Mouse (Mus musculus) lung, embryonic 16.5 days (tissue): ENCODE measurements around the gene Cyp27a1. TPM values are rescaled to one million over a fixed set of nuclear protein-coding genes. Genes with fewer than 3 reads are reported as not detected.

Experiments
- ATAC-seq: fragments of 200-750 bp; cut with Nextera tagmentation; 2 replicates; pipeline ENCODE4 v1.8.0; 2017; ENCODE audit warnings: low read depth, mild to moderate bottlenecking, moderate library complexity
- H3K27ac ChIP-seq: fragments of 300-500 bp; sonication (generic); 2 replicates; pipeline ENCODE4 v1.5.1; 2014; ENCODE audit warnings: mild to moderate bottlenecking, control low read depth, low read length
- H3K27me3 ChIP-seq: fragments of 300-500 bp; sonication (generic); 2 replicates; pipeline ENCODE4 v1.6.1; 2014; ENCODE audit warnings: low read depth, low read length, mixed read lengths; ENCODE audit not compliant: control insufficient read depth, insufficient read depth
- H3K36me3 ChIP-seq: fragments of 300-500 bp; sonication (generic); 2 replicates; pipeline ENCODE4 v1.6.1; 2014; ENCODE audit warnings: low read length; ENCODE audit not compliant: control insufficient read depth, insufficient read depth
- H3K4me1 ChIP-seq: fragments of 300-500 bp; sonication (generic); replicated peaks from 2 replicates; pipeline ENCODE4 v1.6.1; 2014; ENCODE audit warnings: low read length, mixed read lengths; ENCODE audit not compliant: control insufficient read depth, insufficient read depth
- H3K4me2 ChIP-seq: fragments of 300-500 bp; sonication (generic); 2 replicates; pipeline ENCODE4 v1.6.1; 2014; ENCODE audit warnings: low read depth, low read length, control low read depth
- H3K4me3 ChIP-seq: fragments of 300-500 bp; sonication (generic); 2 replicates; pipeline ENCODE4 v1.5.1; 2014; ENCODE audit warnings: mild to moderate bottlenecking, low read length, control low read depth
- H3K9ac ChIP-seq: fragments of 300-500 bp; sonication (generic); 2 replicates; pipeline ENCODE4 v1.6.1; 2014; ENCODE audit warnings: low read length, control low read depth
- H3K9me3 ChIP-seq: fragments of 300-500 bp; sonication (generic); 2 replicates; pipeline ENCODE4 v1.6.1; 2016; ENCODE audit warnings: low read length; ENCODE audit not compliant: control insufficient read depth
- WGBS: fragments of 180-500 bp; shearing (Covaris S2); extraction: QIAGEN DNeasy Blood & Tissue Kit; methylation state at CpG from one replicate; pipeline ENCODE4 v1.1.7; 2014; 5-methylcytosine and 5-hydroxymethylcytosine counted together
- polyA plus RNA-seq: library from polyadenylated mRNA; unstranded; fragments of >200 nt; fragmentation: Nextera tagmentation; extraction: Ambion mirVana; gene quantifications from 2 replicates; pipeline ENCODE4 v1.2.1, GENCODE M21; 2015

Cyp27a1 gene
- polyA plus RNA-seq, 1 experiment from 2014 or later: 2.6 TPM

DNA sequence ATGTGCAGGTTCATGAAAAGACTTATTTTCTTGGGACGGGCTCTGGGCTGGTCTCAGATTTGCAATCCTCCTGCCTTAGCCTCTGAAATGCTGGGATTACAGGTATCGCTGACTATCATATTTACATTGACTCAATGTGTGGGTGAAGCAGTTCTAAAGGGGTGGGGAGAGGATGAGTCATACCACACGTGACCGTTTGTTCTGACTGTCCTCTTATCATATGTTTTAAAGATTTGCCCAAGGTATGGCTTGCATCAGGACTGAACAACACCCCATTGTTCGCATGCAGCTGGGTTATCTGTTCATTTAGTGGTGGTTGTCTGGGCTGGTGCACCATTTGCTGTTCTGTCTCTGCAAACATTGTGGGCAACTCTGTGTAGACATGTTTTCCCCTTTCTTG lies 13.3 kb downstream of the Cyp27a1 start:
- no peaks in the 10 kb centered on the region for H3K36me3 ChIP-seq
- no peak for ATAC-seq
- H3K27me3 ChIP-seq: no peaks in the 10 kb centered on the region
- WGBS: 53% methylated on average over 5 of the region's 5 CpGs
- no peaks in the 10 kb centered on the region for H3K4me1 ChIP-seq
- no peak overlapping the region for H3K4me3 ChIP-seq
- H3K27ac ChIP-seq: no peak overlapping the region
- no peaks in the 10 kb centered on the region for H3K9me3 ChIP-seq
- no peak overlapping the region for H3K4me2 ChIP-seq
- H3K9ac ChIP-seq: no peak overlapping the region

DNA sequence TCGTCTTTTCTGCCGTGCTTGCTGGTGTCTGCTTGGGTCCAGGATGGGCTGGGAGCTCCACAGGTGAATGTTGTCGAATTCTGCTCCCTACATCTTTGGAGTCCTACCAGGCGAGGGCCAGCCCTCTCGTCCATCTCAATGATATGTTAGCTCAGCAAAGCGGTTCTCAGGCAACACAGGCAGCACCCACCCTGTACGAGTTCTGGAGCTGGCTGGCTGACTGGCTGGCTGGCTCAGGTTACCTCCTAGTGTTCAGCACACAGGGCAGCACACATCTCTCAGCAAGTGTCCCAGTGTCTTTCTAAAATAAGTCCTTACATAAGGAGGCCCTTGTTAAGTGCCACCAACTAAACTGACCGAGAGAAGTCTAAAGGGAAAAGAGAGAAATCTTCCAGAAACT lies 15.1 kb downstream of the Cyp27a1 start:
- Histone ChIP-seq H3K4me2 (no peak overlapping the region), H3K4me1 (no peaks in the 10 kb centered on the region), H3K27ac (no peak overlapping the region), H3K9ac (no peak overlapping the region), H3K9me3 (no peaks in the 10 kb centered on the region), H3K4me3 (no peak overlapping the region), H3K27me3 (no peaks in the 10 kb centered on the region), H3K36me3 (no peaks in the 10 kb centered on the region)
- 57% methylated on average over 8 of the region's 8 CpGs for WGBS
- no peak for ATAC-seq

DNA sequence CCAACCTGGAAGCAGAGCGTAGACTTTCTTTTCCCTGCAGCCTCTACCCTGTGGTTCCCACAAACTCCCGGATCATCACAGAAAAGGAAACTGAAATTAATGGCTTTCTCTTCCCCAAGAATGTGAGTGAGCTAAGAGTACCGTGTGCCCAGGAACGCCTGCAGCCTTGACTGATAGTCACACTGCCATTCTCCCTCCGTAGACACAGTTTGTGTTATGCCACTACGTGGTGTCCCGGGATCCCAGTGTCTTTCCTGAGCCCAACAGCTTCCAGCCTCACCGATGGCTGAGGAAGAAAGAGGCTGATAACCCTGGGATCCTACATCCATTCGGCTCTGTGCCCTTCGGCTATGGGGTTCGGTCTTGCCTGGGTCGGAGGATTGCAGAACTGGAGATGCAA lies 23.6 kb downstream of the Cyp27a1 start:
- no peak overlapping the region for H3K4me2 ChIP-seq
- H3K9ac ChIP-seq: no peak overlapping the region
- ATAC-seq: no peak
- H3K36me3 ChIP-seq: no peaks in the 10 kb centered on the region
- H3K27me3 ChIP-seq: no peaks in the 10 kb centered on the region; the same call in 1 of the 2 replicates
- H3K4me3 ChIP-seq: no peak overlapping the region
- WGBS: 80% methylated on average over 12 of the region's 12 CpGs
- H3K27ac ChIP-seq: no peak overlapping the region
- no peaks in the 10 kb centered on the region for H3K4me1 ChIP-seq
- no peaks in the 10 kb centered on the region for H3K9me3 ChIP-seq

DNA sequence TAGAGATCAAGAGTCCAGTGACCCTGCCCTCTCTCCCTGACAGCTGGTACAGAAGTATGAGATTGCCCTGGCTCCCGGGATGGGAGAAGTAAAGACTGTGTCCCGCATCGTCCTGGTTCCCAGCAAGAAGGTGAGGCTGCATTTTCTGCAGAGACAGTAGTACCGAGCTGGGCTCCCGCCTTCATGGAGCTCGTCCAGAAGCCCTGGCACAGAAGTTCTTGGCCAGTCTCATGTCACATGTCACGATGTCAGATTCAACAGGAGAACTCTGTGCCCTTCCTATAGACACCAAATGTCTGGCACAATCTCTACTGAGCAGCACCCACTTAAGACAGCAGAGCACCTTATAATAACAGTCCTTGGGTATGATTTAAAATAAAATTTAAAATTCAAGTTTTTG lies 24.1 kb downstream of the Cyp27a1 start:
- ATAC-seq: no peak
- H3K9me3 ChIP-seq: no peaks in the 10 kb centered on the region
- no peaks in the 10 kb centered on the region for H3K36me3 ChIP-seq
- no peaks in the 10 kb centered on the region; the same call in 1 of the 2 replicates for H3K27me3 ChIP-seq
- 76% methylated on average over 7 of the region's 7 CpGs for WGBS
- H3K4me3 ChIP-seq: no peak overlapping the region
- no peak overlapping the region for H3K9ac ChIP-seq
- H3K4me1 ChIP-seq: no peaks in the 10 kb centered on the region
- H3K4me2 ChIP-seq: no peak overlapping the region
- H3K27ac ChIP-seq: no peak overlapping the region

DNA sequence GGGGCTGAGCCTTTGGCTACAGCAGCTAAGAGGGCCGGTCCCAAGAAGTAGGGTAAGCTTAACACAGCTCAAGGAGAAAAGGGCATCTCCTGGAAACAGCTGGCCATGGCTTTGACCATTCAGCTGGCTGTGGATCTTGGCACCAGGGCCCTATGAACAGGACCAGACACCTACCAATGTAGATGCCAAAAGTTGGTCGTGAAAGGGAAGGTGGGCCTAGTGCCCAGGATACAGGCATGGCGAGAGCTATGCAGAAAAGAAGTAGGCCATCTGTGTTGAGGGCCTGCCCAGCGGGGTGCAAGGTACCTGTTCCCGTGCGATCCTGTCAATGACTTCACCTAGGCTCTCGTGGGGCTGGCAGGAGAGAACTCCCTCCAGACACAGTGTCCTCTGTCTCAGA lies 27.5 kb downstream of the Cyp27a1 start:
- ATAC-seq: no peak
- H3K27me3 ChIP-seq: no peaks in the 10 kb centered on the region
- no peak overlapping the region for H3K4me2 ChIP-seq
- H3K4me3 ChIP-seq: no peak overlapping the region
- H3K9me3 ChIP-seq: no peaks in the 10 kb centered on the region
- no peaks in the 10 kb centered on the region for H3K4me1 ChIP-seq
- H3K9ac ChIP-seq: no peak overlapping the region
- WGBS: 70% methylated on average over 7 of the region's 7 CpGs
- H3K27ac ChIP-seq: no peak overlapping the region
- H3K36me3 ChIP-seq: no peaks in the 10 kb centered on the region

DNA sequence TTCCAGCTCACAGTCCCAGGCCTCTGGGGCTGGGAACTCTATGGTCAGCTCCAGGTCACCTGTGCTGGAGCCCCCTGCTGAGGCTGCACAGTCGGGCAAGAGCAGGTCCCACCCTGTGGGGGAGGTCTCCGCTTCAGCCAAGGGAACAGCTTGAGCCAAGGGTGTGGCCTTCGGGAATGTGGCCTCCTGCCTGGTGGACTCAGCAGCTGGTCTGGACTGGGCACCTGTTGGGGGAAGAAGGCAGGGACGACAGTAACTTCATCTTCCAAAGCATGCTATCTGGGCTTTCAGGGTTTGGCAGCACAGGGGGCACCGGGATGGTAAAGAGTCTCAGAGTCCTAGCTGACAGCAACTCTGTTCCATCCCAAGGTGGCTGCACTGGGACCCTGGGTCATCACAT lies 34.0 kb downstream of the Cyp27a1 start:
- Histone ChIP-seq H3K4me2 (no peak overlapping the region), H3K36me3 (no peaks in the 10 kb centered on the region), H3K4me3 (no peak overlapping the region), H3K27me3 (peaks cover 6% of the 10 kb centered on the region), H3K27ac (no peak overlapping the region), H3K9ac (no peak overlapping the region), H3K4me1 (peaks cover 5% of the 10 kb centered on the region), H3K9me3 (no peaks in the 10 kb centered on the region)
- peak; percentile 24; the same call in 1 of the 2 replicates for ATAC-seq
- WGBS: 49% methylated on average over 5 of the region's 5 CpGs

DNA sequence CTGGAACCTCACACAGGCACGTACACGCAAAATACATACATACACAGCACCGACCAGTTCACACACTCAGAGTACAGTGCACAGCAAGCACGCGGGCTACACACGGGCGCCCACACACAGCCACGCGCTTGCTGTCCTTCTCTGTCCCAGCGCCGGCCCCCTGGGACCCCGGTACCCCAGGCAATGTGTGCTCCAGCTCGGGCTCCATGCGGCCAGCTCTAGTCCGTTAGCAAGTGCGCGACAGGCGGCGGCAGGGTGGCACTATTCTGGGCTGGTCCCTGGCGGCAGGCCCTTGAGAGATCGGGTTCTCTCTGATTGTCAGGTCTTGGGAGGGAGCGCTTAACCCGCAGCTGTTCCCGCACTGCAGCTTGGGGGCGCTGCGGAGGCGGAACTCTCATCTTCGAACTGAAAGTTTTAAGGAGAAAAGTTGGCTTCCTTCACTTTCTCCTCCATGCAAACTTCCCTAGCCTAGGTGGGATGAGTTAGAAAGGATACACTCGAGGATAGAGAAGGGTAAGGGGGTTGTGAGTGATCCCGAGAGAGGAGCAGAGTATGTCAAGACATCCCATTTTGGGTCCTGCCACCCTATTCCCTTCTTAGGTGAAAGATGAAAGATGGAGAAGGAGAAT lies 35.4 kb downstream of the Cyp27a1 start, which contains the start of gene Prkag3:
Gene Prkag3, minus strand, starts transcription at position 579 of the 629 bp plus-strand sequence.
- 8% methylated on average over 30 of the region's 30 CpGs for WGBS
- Histone ChIP-seq H3K4me3 (peak within 1 kb of the TSS; percentile 36), H3K9me3 (no peaks in the 10 kb centered on the region), H3K36me3 (no peaks in the 10 kb centered on the region), H3K4me2 (peak within 1 kb of the TSS; percentile 51), H3K27ac (no peak within 1 kb of the TSS), H3K4me1 (peaks cover 5% of the 10 kb centered on the region), H3K27me3 (peaks cover 6% of the 10 kb centered on the region), H3K9ac (peak within 1 kb of the TSS; percentile 53)
- ATAC-seq: peak; percentile 78

DNA sequence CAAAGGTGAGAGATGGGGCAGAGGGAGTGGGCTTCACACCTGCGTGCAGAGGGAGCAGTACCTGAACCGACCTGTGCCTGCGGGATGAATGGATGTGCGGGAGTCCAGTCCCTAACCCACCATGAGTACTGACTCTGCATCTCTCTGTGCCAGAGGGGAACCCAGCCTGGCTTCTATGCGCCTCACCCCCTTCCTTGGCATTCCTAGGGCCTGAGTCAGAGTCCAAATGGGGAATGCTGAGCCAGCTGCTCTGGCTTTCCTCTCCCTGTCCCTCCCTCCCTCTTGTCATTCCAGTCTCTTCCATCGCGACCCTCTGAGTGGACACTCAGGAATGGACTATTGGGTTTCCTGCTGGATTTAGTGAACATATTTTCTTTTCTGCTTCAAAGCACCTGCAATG lies 35.9 kb downstream of the Cyp27a1 start:
- 39% methylated on average over 7 of the region's 7 CpGs for WGBS
- peak; percentile 92 for ATAC-seq
- H3K9ac ChIP-seq: no peak overlapping the region
- H3K36me3 ChIP-seq: no peaks in the 10 kb centered on the region
- peaks cover 6% of the 10 kb centered on the region for H3K27me3 ChIP-seq
- H3K4me3 ChIP-seq: no peak overlapping the region; the same call in 1 of the 2 replicates
- no peak overlapping the region for H3K27ac ChIP-seq
- H3K4me2 ChIP-seq: peak overlapping the region; percentile 51
- H3K9me3 ChIP-seq: no peaks in the 10 kb centered on the region
- peaks cover 5% of the 10 kb centered on the region for H3K4me1 ChIP-seq

DNA sequence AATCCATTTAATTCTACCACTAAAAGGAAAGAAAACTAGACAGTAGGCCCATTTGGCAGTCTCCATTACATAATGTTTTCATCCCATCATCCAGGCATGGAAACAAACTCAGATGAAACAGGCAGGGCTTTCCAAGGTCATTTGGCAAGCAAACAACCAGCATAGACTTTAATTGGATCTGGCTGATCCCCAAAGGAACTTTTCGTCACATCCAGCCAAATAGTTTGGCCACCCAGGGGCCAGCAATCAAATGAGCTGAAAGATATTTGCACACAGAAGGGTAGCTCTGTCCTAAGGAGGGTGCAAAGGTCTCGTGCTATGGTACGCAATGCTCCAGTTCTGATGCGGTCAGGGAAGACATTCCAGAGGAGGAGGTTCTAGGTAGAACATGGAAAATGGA lies 37.3 kb downstream of the Cyp27a1 start:
- Histone ChIP-seq H3K27me3 (peaks cover 6% of the 10 kb centered on the region), H3K4me1 (peaks cover 5% of the 10 kb centered on the region), H3K4me2 (no peak overlapping the region), H3K9me3 (no peaks in the 10 kb centered on the region), H3K27ac (no peak overlapping the region), H3K4me3 (no peak overlapping the region), H3K36me3 (no peaks in the 10 kb centered on the region), H3K9ac (no peak overlapping the region)
- no peak for ATAC-seq
- WGBS: 69% methylated on average over 4 of the region's 4 CpGs

DNA sequence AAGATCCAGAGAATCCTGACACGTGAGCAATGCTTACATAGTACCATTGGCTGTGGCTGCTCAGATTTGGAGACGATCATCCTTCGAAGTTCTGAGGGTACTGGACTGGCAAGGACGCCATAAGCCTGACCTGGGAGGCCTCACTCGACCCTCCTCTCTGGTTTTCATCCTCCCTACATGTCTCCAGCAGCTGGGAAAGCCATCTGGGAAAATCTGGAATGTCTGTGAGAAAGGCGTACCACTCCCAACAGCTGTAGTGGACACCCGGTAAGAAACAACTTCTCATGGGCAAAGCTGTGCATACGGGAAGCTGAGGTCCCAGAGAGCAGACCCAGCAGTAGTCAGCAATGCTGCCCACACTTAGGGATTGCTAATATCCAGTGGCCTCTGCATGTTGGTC lies 38.8 kb downstream of the Cyp27a1 start:
- WGBS: 71% methylated on average over 8 of the region's 8 CpGs
- no peak overlapping the region for H3K27ac ChIP-seq
- H3K4me3 ChIP-seq: no peak overlapping the region
- peaks cover 6% of the 10 kb centered on the region for H3K27me3 ChIP-seq
- no peak overlapping the region for H3K9ac ChIP-seq
- no peaks in the 10 kb centered on the region for H3K9me3 ChIP-seq
- no peaks in the 10 kb centered on the region for H3K36me3 ChIP-seq
- H3K4me2 ChIP-seq: no peak overlapping the region
- no peak for ATAC-seq
- peaks cover 5% of the 10 kb centered on the region for H3K4me1 ChIP-seq
